Mouse (Mus musculus) brown adipose tissue, adult 24 weeks (tissue): ENCODE results near the gene Mmachc. TPM values are rescaled to one million over a fixed set of nuclear protein-coding genes. Genes with fewer than 3 reads are reported as not detected.

Experiments used
- polyA plus RNA-seq: library from polyadenylated mRNA; stranded (reverse); fragments of >200 nt; gene quantifications from 2 replicates; pipeline ENCODE4 v1.2.4, GENCODE M21; 2012; ENCODE audit not compliant: missing spikeins, insufficient read depth, insufficient read length

Gene Mmachc
- polyA plus RNA-seq, 1 experiment, result 64.1 TPM

Other genes with a start within 250 kb of the Mmachc start
- gene Mast2, start 244.2 kb downstream of the Mmachc start, polyA plus RNA-seq, result 10.7 and 11.4 TPM in 2 replicates
- gene Ipp, start 200.9 kb downstream of the Mmachc start, polyA plus RNA-seq, result 7.8 and 8.1 TPM in 2 replicates
- gene Tmem69, start 152.5 kb downstream of the Mmachc start, polyA plus RNA-seq, result 51.5 and 53.6 TPM in 2 replicates
- 47.5 and 53.5 TPM in 2 replicates for gene Gpbp1l1, start 150.7 kb downstream of the Mmachc start, polyA plus RNA-seq
- 2.7 and 4.5 TPM in 2 replicates for gene Ccdc17, start 111.8 kb downstream of the Mmachc start, polyA plus RNA-seq
- gene Nasp, start 80.5 kb downstream of the Mmachc start, polyA plus RNA-seq, result 7.7 and 12.5 TPM in 2 replicates
- 444 and 532 TPM in 2 replicates for gene Akr1a1, start 56.7 kb downstream of the Mmachc start, polyA plus RNA-seq
- 971 and 1,048 TPM in 2 replicates for gene Prdx1, start 22.9 kb downstream of the Mmachc start, polyA plus RNA-seq
- 12.1 and 12.3 TPM in 2 replicates for gene Ccdc163, start 103 bp upstream of the Mmachc start, polyA plus RNA-seq
- 1.7 and 6.7 TPM in 2 replicates for gene Tesk2, start 12.5 kb upstream of the Mmachc start, polyA plus RNA-seq
- gene Toe1, start 99.2 kb upstream of the Mmachc start, polyA plus RNA-seq, result 6.0 and 7.8 TPM in 2 replicates
- 3.3 and 3.6 TPM in 2 replicates for gene Mutyh, start 99.3 kb upstream of the Mmachc start, polyA plus RNA-seq
- gene Hpdl, start 113.3 kb upstream of the Mmachc start, polyA plus RNA-seq, result 6.5 and 10.3 TPM in 2 replicates
- gene Zswim5, start 169.0 kb upstream of the Mmachc start, polyA plus RNA-seq, result 0.79 and 1.2 TPM in 2 replicates